Mouse (Mus musculus): ENCODE results near the gene Zfp414. TPM values are rescaled to one million over a fixed set of nuclear protein-coding genes. Genes with fewer than 3 reads are reported as not detected.
A peak's percentile ranks its signal among the peaks of the same experiment; 100 is the strongest.

The Zfp414 gene
- total and polyA plus RNA-seq, 2 experiments from 2014 or later = 20.3 to 29.0 TPM

DNA sequence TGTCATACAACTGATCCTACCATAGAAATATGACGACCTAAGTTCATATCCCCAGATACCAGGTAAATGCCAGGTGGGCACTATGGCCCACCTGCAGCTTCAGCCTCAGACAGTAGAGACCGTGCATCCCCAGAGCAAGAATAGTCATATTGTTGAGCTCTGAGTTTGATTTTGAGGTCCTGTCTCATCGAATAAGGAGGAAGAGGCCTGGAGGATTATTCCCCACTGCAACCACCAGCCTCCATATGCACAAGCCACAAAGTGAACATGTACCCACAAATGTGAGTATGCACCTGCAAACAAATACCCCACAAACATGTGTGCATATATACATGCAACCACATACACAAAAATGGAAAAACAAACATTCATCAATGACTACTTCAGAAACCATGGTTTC lies 1.6 kb upstream of the Zfp414 start:
- 88% methylated on average over 3 of the region's 3 CpGs for WGBS
- Histone ChIP-seq H3K4me2 (ENCODE audit: low read depth, low read length) (no peak overlapping the region), H3K9ac (replicated peaks; ENCODE audit: low read depth, low read length) (no peak overlapping the region), H3K36me3 (replicated peaks; ENCODE audit: control insufficient read depth, insufficient read depth, low read length) (no peaks in the 10 kb centered on the region), H3K27ac (ENCODE audit: low read depth) (no peak overlapping the region), H3K9me3 (replicated peaks; ENCODE audit: control insufficient read depth, low read length) (no peaks in the 10 kb centered on the region), H3K4me1 (ENCODE audit: control insufficient read depth, insufficient read depth) (peaks cover 15% of the 10 kb centered on the region; the same call in 1 of the 2 replicates), H3K4me3 (ENCODE audit: low read depth, low read length) (no peak overlapping the region), H3K27me3 (ENCODE audit: control insufficient read depth, insufficient read depth, low read length) (no peaks in the 10 kb centered on the region)
- peak; percentile 2 for DNase-seq (ENCODE audit: low spot score)
- no peak for ATAC-seq (ENCODE audit: insufficient read depth, low read depth)
- TF ChIP-seq EP300 (IDR thresholded peaks at IDR 0.05; ENCODE audit: low read depth) (no peak), CTCF (IDR thresholded peaks at IDR 0.05; ENCODE audit: low read depth) (no peak)

DNA sequence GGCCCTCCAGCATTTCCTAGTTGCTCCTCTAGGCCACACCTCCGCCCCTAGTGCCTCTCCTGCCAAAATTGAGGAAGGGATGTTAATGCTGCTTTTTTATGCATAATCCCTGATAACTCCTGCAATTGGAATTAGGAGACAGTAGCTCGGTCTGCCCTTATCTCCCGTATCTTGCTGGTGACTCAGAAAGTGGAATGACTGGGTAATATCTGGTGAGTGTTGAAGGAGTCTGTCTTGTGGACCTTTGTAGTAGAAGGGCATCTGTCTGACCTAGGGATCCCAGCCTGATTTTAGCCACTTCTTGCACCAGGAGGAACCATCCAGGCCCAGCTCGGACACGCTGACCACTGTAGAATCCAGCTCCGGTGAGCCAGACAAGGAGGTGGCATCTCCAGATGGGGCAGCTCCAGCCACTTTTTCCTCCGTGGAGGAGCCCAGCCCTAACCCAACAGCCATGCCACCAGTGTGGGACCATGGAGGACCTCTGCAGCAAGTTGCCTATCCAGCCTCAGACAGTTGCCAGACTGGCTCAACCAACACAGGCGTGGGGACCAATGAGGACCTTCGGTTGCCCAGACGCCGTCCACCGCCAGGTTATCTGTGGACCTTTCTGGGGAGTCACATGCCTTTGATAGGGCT lies 716 bp downstream of the Zfp414 start:
- Histone ChIP-seq H3K9ac (replicated peaks; ENCODE audit: low read depth, low read length) (peak overlapping the region; percentile 70), H3K27ac (ENCODE audit: low read depth) (peak overlapping the region; percentile 97), H3K4me1 (ENCODE audit: control insufficient read depth, insufficient read depth) (peaks cover 15% of the 10 kb centered on the region; the same call in 1 of the 2 replicates), H3K27me3 (ENCODE audit: control insufficient read depth, insufficient read depth, low read length) (no peaks in the 10 kb centered on the region), H3K4me2 (ENCODE audit: low read depth, low read length) (peak overlapping the region; percentile 67), H3K9me3 (replicated peaks; ENCODE audit: control insufficient read depth, low read length) (no peaks in the 10 kb centered on the region), H3K36me3 (replicated peaks; ENCODE audit: control insufficient read depth, insufficient read depth, low read length) (0 out of 2 replicates have a peak, but pooled peaks cover 5% of the 10 kb centered on the region), H3K4me3 (ENCODE audit: low read depth, low read length) (peak overlapping the region; percentile 71)
- DNase-seq (ENCODE audit: low spot score) (no peak), ATAC-seq (ENCODE audit: insufficient read depth, low read depth) (no peak)
- TF ChIP-seq CTCF (IDR thresholded peaks at IDR 0.05; ENCODE audit: low read depth) (no peak), EP300 (IDR thresholded peaks at IDR 0.05; ENCODE audit: low read depth) (no peak)
- WGBS = 55% methylated on average over 12 of the region's 12 CpGs

DNA sequence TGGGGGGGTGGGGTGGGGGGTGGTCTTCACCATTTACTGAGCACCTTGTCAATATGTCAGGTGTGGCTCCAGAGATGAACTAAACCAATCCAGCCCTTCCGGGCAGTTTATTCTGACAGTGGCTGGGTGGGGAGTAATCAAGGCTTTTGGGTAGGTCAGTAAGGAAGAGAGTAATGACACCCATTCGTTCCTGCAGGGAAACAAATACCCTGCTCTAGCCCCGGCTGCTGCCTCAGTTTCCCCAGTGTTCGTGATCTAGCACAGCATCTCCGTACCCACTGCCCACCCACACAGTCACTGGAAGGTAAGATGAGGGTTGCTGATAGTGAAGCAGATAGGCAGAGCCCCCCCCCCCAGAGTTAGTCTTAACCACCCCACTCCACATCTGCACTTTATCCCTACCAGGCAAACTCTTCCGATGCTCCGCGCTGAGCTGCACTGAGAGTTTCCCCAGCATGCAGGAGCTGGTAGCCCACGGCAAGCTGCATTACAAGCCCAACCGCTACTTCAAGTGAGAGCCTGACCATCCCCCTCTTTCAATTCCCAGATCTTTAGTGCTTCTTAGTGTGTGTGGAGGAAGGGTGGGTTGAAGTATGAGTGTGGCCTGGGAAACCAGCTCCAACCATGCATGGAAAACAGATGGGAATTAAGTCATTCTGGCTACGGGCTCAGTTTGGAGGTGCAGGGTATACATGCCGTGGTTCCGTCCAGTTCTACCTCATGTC lies 1.4 kb downstream of the Zfp414 start:
- Histone ChIP-seq H3K4me1 (ENCODE audit: control insufficient read depth, insufficient read depth) (peaks cover 15% of the 10 kb centered on the region; the same call in 1 of the 2 replicates), H3K27ac (ENCODE audit: low read depth) (no peak overlapping the region), H3K9me3 (replicated peaks; ENCODE audit: control insufficient read depth, low read length) (no peaks in the 10 kb centered on the region), H3K27me3 (ENCODE audit: control insufficient read depth, insufficient read depth, low read length) (no peaks in the 10 kb centered on the region), H3K9ac (replicated peaks; ENCODE audit: low read depth, low read length) (0 out of 2 replicates have a peak overlapping the region, but pooled peaks have one; percentile 70), H3K4me3 (ENCODE audit: low read depth, low read length) (no peak overlapping the region), H3K36me3 (replicated peaks; ENCODE audit: control insufficient read depth, insufficient read depth, low read length) (0 out of 2 replicates have a peak, but pooled peaks cover 5% of the 10 kb centered on the region), H3K4me2 (ENCODE audit: low read depth, low read length) (peak overlapping the region; percentile 67)
- ATAC-seq (ENCODE audit: insufficient read depth, low read depth) (no peak), DNase-seq (ENCODE audit: low spot score) (peak; percentile 5)
- 78% methylated on average over 13 of the region's 13 CpGs for WGBS
- TF ChIP-seq CTCF (IDR thresholded peaks at IDR 0.05; ENCODE audit: low read depth) (no peak), EP300 (IDR thresholded peaks at IDR 0.05; ENCODE audit: low read depth) (no peak)

DNA sequence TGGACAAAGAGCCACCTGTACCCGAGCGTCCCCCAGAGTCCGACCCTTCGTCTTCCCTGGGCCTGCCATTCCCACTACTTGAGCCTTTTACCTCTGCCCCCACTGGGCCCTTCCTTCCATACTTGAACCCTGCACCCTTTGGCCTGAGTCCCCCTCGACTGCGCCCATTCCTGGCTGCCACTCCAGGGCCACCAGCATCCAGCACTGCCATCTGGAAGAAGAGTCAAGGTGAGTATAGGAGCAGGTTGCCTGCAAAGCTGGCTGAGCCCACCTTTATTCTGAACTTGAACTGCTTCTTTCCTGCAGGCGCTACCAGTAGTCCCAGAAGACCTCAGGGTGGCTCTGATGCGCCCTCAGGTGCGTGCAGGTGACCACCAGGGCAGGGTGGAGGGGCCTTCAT lies 2.3 kb downstream of the Zfp414 start:
- DNase-seq (ENCODE audit: low spot score) (no peak), ATAC-seq (ENCODE audit: insufficient read depth, low read depth) (no peak)
- no peaks in the 10 kb centered on the region for H3K27me3 ChIP-seq (ENCODE audit: control insufficient read depth, insufficient read depth, low read length)
- H3K4me3 ChIP-seq (ENCODE audit: low read depth, low read length) = no peak overlapping the region
- WGBS = 93% methylated on average over 9 of the region's 9 CpGs
- no peak overlapping the region for H3K27ac ChIP-seq (ENCODE audit: low read depth)
- H3K9ac ChIP-seq (replicated peaks; ENCODE audit: low read depth, low read length) = no peak overlapping the region
- H3K4me2 ChIP-seq (ENCODE audit: low read depth, low read length) = no peak overlapping the region
- TF ChIP-seq CTCF (IDR thresholded peaks at IDR 0.05; ENCODE audit: low read depth) = no peak
- no peak for TF ChIP-seq EP300 (IDR thresholded peaks at IDR 0.05; ENCODE audit: low read depth)
- no peaks in the 10 kb centered on the region for H3K9me3 ChIP-seq (replicated peaks; ENCODE audit: control insufficient read depth, low read length)
- 0 out of 2 replicates have a peak, but pooled peaks cover 5% of the 10 kb centered on the region for H3K36me3 ChIP-seq (replicated peaks; ENCODE audit: control insufficient read depth, insufficient read depth, low read length)
- H3K4me1 ChIP-seq (ENCODE audit: control insufficient read depth, insufficient read depth) = peaks cover 15% of the 10 kb centered on the region; the same call in 1 of the 2 replicates

DNA sequence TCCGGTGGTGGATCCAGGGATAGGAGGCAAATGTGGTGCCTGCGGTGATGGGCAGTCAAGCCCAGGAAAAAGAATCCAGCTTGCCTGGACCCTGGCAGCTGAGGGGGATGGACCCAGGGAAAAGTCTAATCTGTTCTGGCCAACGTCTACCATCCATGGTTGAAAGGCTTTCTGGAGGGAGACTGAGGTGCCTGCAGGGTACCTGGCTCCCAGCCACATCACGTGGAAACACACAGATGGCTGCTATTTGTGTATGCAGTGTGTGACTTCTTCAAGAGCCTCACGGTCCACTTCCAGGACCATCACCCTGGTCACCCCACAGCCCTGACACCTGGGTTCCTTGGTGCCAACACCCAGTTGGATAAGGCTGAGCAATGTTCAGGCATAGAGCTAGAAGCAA lies 2.9 kb downstream of the Zfp414 start:
- no peaks in the 10 kb centered on the region for H3K27me3 ChIP-seq (ENCODE audit: control insufficient read depth, insufficient read depth, low read length)
- TF ChIP-seq EP300 (IDR thresholded peaks at IDR 0.05; ENCODE audit: low read depth) (no peak), CTCF (IDR thresholded peaks at IDR 0.05; ENCODE audit: low read depth) (no peak)
- no peak overlapping the region for H3K27ac ChIP-seq (ENCODE audit: low read depth)
- WGBS = 62% methylated on average over 5 of the region's 5 CpGs
- DNase-seq (ENCODE audit: low spot score) (no peak), ATAC-seq (ENCODE audit: insufficient read depth, low read depth) (no peak)
- H3K36me3 ChIP-seq (replicated peaks; ENCODE audit: control insufficient read depth, insufficient read depth, low read length) = 0 out of 2 replicates have a peak, but pooled peaks cover 5% of the 10 kb centered on the region
- H3K9ac ChIP-seq (replicated peaks; ENCODE audit: low read depth, low read length) = no peak overlapping the region
- no peak overlapping the region for H3K4me3 ChIP-seq (ENCODE audit: low read depth, low read length)
- no peaks in the 10 kb centered on the region for H3K9me3 ChIP-seq (replicated peaks; ENCODE audit: control insufficient read depth, low read length)
- H3K4me2 ChIP-seq (ENCODE audit: low read depth, low read length) = no peak overlapping the region
- peaks cover 15% of the 10 kb centered on the region; the same call in 1 of the 2 replicates for H3K4me1 ChIP-seq (ENCODE audit: control insufficient read depth, insufficient read depth)

Data from heart, postnatal 0 days (tissue).